Mouse (Mus musculus) hindbrain, embryonic 16.5 days (tissue): Measurements from ENCODE around the gene Rps10. TPM values are rescaled to one million over a fixed set of nuclear protein-coding genes. Genes with fewer than 3 reads are reported as not detected.
"Not testable (repeated sequence)": the region's sequence is repeated elsewhere in the genome, so short reads cannot be mapped to it uniquely, and the experiment has no call there.

Experiments used
- ATAC-seq: fragments of 200-750 bp; cut with Nextera tagmentation; 2 replicates; pipeline ENCODE4 v1.8.0; 2017; ENCODE audit warnings: moderate TSS enrichment, moderate library complexity
- H3K27ac ChIP-seq: fragments of 300-500 bp; sonication (generic); 2 replicates; pipeline ENCODE4 v1.5.1; 2014; ENCODE audit warnings: low read depth, mild to moderate bottlenecking, control low read depth, low read length, moderate library complexity
- H3K27me3 ChIP-seq: fragments of 300-500 bp; sonication (generic); replicated peaks from 2 replicates; pipeline ENCODE4 v1.6.1; 2014; ENCODE audit warnings: low read length; ENCODE audit not compliant: control insufficient read depth, insufficient read depth
- H3K36me3 ChIP-seq: fragments of 300-500 bp; sonication (generic); 2 replicates; pipeline ENCODE4 v1.6.1; 2014; ENCODE audit warnings: mild to moderate bottlenecking, low read length, moderate library complexity, mixed read lengths; ENCODE audit not compliant: control insufficient read depth, insufficient read depth
- H3K4me1 ChIP-seq: fragments of 300-500 bp; sonication (generic); 2 replicates; pipeline ENCODE4 v1.6.1; 2014; ENCODE audit warnings: low read depth, low read length; ENCODE audit not compliant: control insufficient read depth, insufficient read depth
- H3K4me2 ChIP-seq: fragments of 300-500 bp; sonication (generic); 2 replicates; pipeline ENCODE4 v1.6.1; 2014; ENCODE audit warnings: mild to moderate bottlenecking, low read length, control low read depth, moderate library complexity
- H3K4me3 ChIP-seq: fragments of 300-500 bp; sonication (generic); 2 replicates; pipeline ENCODE4 v1.5.1; 2014; ENCODE audit warnings: mild to moderate bottlenecking, low read length, control low read depth, moderate library complexity
- H3K9ac ChIP-seq: fragments of 300-500 bp; sonication (generic); 2 replicates; pipeline ENCODE4 v1.6.1; 2014; ENCODE audit warnings: low read depth, mild to moderate bottlenecking, control low read depth, low read length, moderate library complexity
- H3K9me3 ChIP-seq: fragments of 300-500 bp; sonication (generic); 2 replicates; pipeline ENCODE4 v1.6.1; 2014; ENCODE audit warnings: mild to moderate bottlenecking, low read length, moderate library complexity; ENCODE audit not compliant: control insufficient read depth
- WGBS: fragments of 180-500 bp; shearing (Covaris S2); extraction: QIAGEN DNeasy Blood & Tissue Kit; methylation state at CpG from one replicate; pipeline ENCODE4 v1.1.7; 2014; 5-methylcytosine and 5-hydroxymethylcytosine counted together
- polyA plus RNA-seq: library from polyadenylated mRNA; unstranded; fragments of >200 nt; fragmentation: Nextera tagmentation; extraction: Ambion mirVana; gene quantifications from 2 replicates; pipeline ENCODE4 v1.2.1, GENCODE M21; 2015

Gene Rps10
- polyA plus RNA-seq, 1 experiment from 2014 or later, result 408 TPM

- no peak for ATAC-seq
- H3K9me3 ChIP-seq, result no peaks in the 10 kb centered on the region
- no peak overlapping the region for H3K27ac ChIP-seq
- no peaks in the 10 kb centered on the region for H3K27me3 ChIP-seq
- peaks cover 5% of the 10 kb centered on the region; the same call in 1 of the 2 replicates for H3K36me3 ChIP-seq
- H3K4me3 ChIP-seq, result no peak overlapping the region
- 55% methylated on average over 9 of the region's 9 CpGs for WGBS
- no peak overlapping the region for H3K9ac ChIP-seq
- H3K4me2 ChIP-seq, result no peak overlapping the region
- H3K4me1 ChIP-seq, result peaks cover 21% of the 10 kb centered on the region
Measured at GRCm38 (mm10) chr17:27637333-27637732, 864 bp upstream of the Rps10 start.

- Histone ChIP-seq H3K4me3 (peak overlapping the region; percentile 73), H3K4me2 (peak overlapping the region; percentile 53), H3K36me3 (peaks cover 22% of the 10 kb centered on the region), H3K4me1 (peaks cover 20% of the 10 kb centered on the region), H3K9ac (peak overlapping the region; percentile 60), H3K27ac (peak overlapping the region; percentile 65)
- H3K27me3 ChIP-seq, H3K9me3 ChIP-seq, ATAC-seq: not testable (repeated sequence)
- 51% methylated on average over 9 of the region's 9 CpGs for WGBS
Measured at GRCm38 (mm10) chr17:27635575-27635903, 930 bp downstream of the Rps10 start.

- peak; percentile 98 for ATAC-seq
- Histone ChIP-seq H3K36me3 (peaks cover 27% of the 10 kb centered on the region), H3K4me2 (peak within 1 kb of the TSS; percentile 79), H3K27ac (peak within 1 kb of the TSS; percentile 65), H3K9ac (peak within 1 kb of the TSS; percentile 79), H3K9me3 (no peaks in the 10 kb centered on the region), H3K4me3 (peak within 1 kb of the TSS; percentile 73), H3K27me3 (no peaks in the 10 kb centered on the region), H3K4me1 (peaks cover 20% of the 10 kb centered on the region)
- WGBS, result under 1% methylated on average over 53 of the region's 72 CpGs
Measured at GRCm38 (mm10) chr17:27634871-27635574, 1.4 kb downstream of the Rps10 start, which contains the start of gene RPS10-NUDT3. RPS10-NUDT3 (minus strand) TSS chr17:27635222.

GRCm38 (mm10) chr17:27629249-27630020 is 7.0 kb downstream of the Rps10 start:
- H3K4me1 ChIP-seq, result peaks cover 14% of the 10 kb centered on the region
- H3K36me3 ChIP-seq, result peaks cover 31% of the 10 kb centered on the region
- WGBS, result 63% methylated on average over 2 of the region's 2 CpGs
- H3K27me3 ChIP-seq, result no peaks in the 10 kb centered on the region
- H3K9ac ChIP-seq, result no peak overlapping the region
- H3K9me3 ChIP-seq, result no peaks in the 10 kb centered on the region
- H3K4me3 ChIP-seq, result no peak overlapping the region
- no peak overlapping the region for H3K27ac ChIP-seq
- no peak overlapping the region for H3K4me2 ChIP-seq
- ATAC-seq, result no peak

GRCm38 (mm10) chr17:27628376-27628775 is 8.1 kb downstream of the Rps10 start:
- 87% methylated on average over 8 of the region's 8 CpGs for WGBS
- no peak for ATAC-seq

GRCm38 (mm10) chr17:27627451-27627850 is 9.0 kb downstream of the Rps10 start:
- H3K9ac ChIP-seq, result no peak overlapping the region
- H3K9me3 ChIP-seq, result no peaks in the 10 kb centered on the region
- WGBS, result 49% methylated on average over 5 of the region's 5 CpGs
- H3K36me3 ChIP-seq, result peaks cover 27% of the 10 kb centered on the region
- no peak overlapping the region for H3K27ac ChIP-seq
- peaks cover 5% of the 10 kb centered on the region for H3K4me1 ChIP-seq
- no peak overlapping the region for H3K4me2 ChIP-seq
- H3K27me3 ChIP-seq, result no peaks in the 10 kb centered on the region
- no peak for ATAC-seq
- H3K4me3 ChIP-seq, result no peak overlapping the region

More at GRCm38 (mm10) chr17:27628376-27628775, 8.1 kb downstream of the Rps10 start:
- Histone ChIP-seq H3K9me3 (no peaks in the 10 kb centered on the region), H3K4me2 (no peak overlapping the region), H3K27ac (no peak overlapping the region), H3K4me1 (peaks cover 13% of the 10 kb centered on the region), H3K9ac (no peak overlapping the region), H3K36me3 (peaks cover 31% of the 10 kb centered on the region), H3K27me3 (no peaks in the 10 kb centered on the region), H3K4me3 (no peak overlapping the region)

- no peak overlapping the region for H3K4me3 ChIP-seq
- peaks cover 20% of the 10 kb centered on the region for H3K36me3 ChIP-seq
- WGBS, result 7% methylated on average over 5 of the region's 5 CpGs
- no peak overlapping the region for H3K9ac ChIP-seq
- ATAC-seq, result peak; percentile 70
- H3K27ac ChIP-seq, result no peak overlapping the region; the same call in 1 of the 2 replicates
- H3K4me2 ChIP-seq, result no peak overlapping the region
- H3K4me1 ChIP-seq, result peaks cover 5% of the 10 kb centered on the region
- no peaks in the 10 kb centered on the region for H3K9me3 ChIP-seq
- no peaks in the 10 kb centered on the region for H3K27me3 ChIP-seq
Measured at GRCm38 (mm10) chr17:27626681-27627080, 9.8 kb downstream of the Rps10 start.

- 43% methylated on average over 7 of the region's 7 CpGs for WGBS
- Histone ChIP-seq H3K4me1 (peaks cover 11% of the 10 kb centered on the region), H3K9ac (no peak overlapping the region), H3K36me3 (peaks cover 10% of the 10 kb centered on the region), H3K4me3 (no peak overlapping the region), H3K9me3 (no peaks in the 10 kb centered on the region), H3K27me3 (no peaks in the 10 kb centered on the region), H3K27ac (peak overlapping the region; percentile 9; the same call in 1 of the 2 replicates), H3K4me2 (no peak overlapping the region)
- no peak for ATAC-seq
Measured at GRCm38 (mm10) chr17:27625455-27626251, 10.8 kb downstream of the Rps10 start.
